ENCODE assay signal across 24 mouse cellular contexts in genomic region chr9:31894775-31895320, GRCm38 (mm10). TPM values are rescaled to one million over a fixed set of nuclear protein-coding genes. Genes with fewer than 3 reads are reported as not detected.
DNase-seq lines count a peak whose midpoint lies in the region; ATAC-seq and TF ChIP-seq lines count a peak whose summit lies in the region.
"Had no signal": no experiment of that assay in that cellular context is flagged by ENCODE, and none has a peak within 500 bp of the region (broad histone marks: within the 10 kb centered on the region; RNA-seq: fewer than 3 reads in every experiment).

No protein-coding gene starts in this region.

- no peak overlapping the region for H3K9ac ChIP-seq in hindbrain, embryonic 16.5 days (ENCODE audit: low read depth, low read length)
- no peak overlapping the region for H3K9ac ChIP-seq in midbrain, embryonic 13.5 days (replicated peaks)
- no peak overlapping the region for H3K9ac ChIP-seq in embryonic facial prominence, embryonic 15.5 days
- H3K9ac ChIP-seq: embryonic facial prominence, embryonic 13.5 days; forebrain, postnatal 0 days; heart, embryonic 13.5 days; hindbrain, embryonic 15.5 days; limb, embryonic 15.5 days; liver, embryonic 15.5 days; midbrain, embryonic 15.5 days had no signal

- no peak overlapping the region for H3K27ac ChIP-seq in hindbrain, embryonic 10.5 days
- no peak overlapping the region for H3K27ac ChIP-seq in hindbrain, embryonic 16.5 days (ENCODE audit: low read depth, low read length)
- H3K27ac ChIP-seq in midbrain, embryonic 13.5 days = no peak overlapping the region
- H3K27ac ChIP-seq in midbrain, embryonic 10.5 days (replicated peaks) = no peak overlapping the region
- H3K27ac ChIP-seq in embryonic facial prominence, embryonic 15.5 days (replicated peaks) = no peak overlapping the region
- H3K27ac ChIP-seq: embryonic facial prominence, embryonic 13.5 days; heart, embryonic 13.5 days; hindbrain, embryonic 15.5 days; limb, embryonic 15.5 days; liver, embryonic 15.5 days; midbrain, embryonic 15.5 days had no signal

- peaks cover 8% of the 10 kb centered on the region for H3K4me1 ChIP-seq in hindbrain, embryonic 10.5 days (replicated peaks)
- H3K4me1 ChIP-seq in hindbrain, embryonic 16.5 days (ENCODE audit: control insufficient read depth, insufficient read depth, low read depth, low read length) = no peaks in the 10 kb centered on the region
- H3K4me1 ChIP-seq in midbrain, embryonic 13.5 days (replicated peaks) = peaks cover 8% of the 10 kb centered on the region; the same call in 1 of the 2 replicates
- H3K4me1 ChIP-seq in midbrain, embryonic 10.5 days = peaks cover 7% of the 10 kb centered on the region
- H3K4me1 ChIP-seq in embryonic facial prominence, embryonic 15.5 days = peaks cover 3% of the 10 kb centered on the region; the same call in 1 of the 2 replicates
- H3K4me1 ChIP-seq: heart, embryonic 13.5 days; hindbrain, embryonic 15.5 days; limb, embryonic 15.5 days; liver, embryonic 15.5 days had no signal

- ATAC-seq in hindbrain, embryonic 16.5 days = no peak
- ATAC-seq in midbrain, embryonic 13.5 days = peak; percentile 66; the same call in 1 of the 2 replicates
- 0 out of 2 replicates have a peak, but pooled peaks have one; percentile 29 for ATAC-seq in embryonic facial prominence, embryonic 15.5 days (ENCODE audit: insufficient number of reproducible peaks, low FRiP score, low TSS enrichment, low read depth)
- ATAC-seq: forebrain, postnatal 0 days; midbrain, embryonic 15.5 days had no signal

- TF ChIP-seq CTCF in brain, embryonic 14.5 days (IDR thresholded peaks at IDR 0.05; ENCODE audit: borderline replicate concordance, extremely low read depth, insufficient read depth, insufficient read length) = no peak

- 49% methylated on average over 10 of the region's 10 CpGs for WGBS in hindbrain, embryonic 10.5 days
- 52% methylated on average over 10 of the region's 10 CpGs for WGBS in hindbrain, embryonic 16.5 days
- 25% methylated on average over 10 of the region's 10 CpGs for WGBS in midbrain, embryonic 13.5 days
- 46% methylated on average over 10 of the region's 10 CpGs for WGBS in midbrain, embryonic 10.5 days
- WGBS in embryonic facial prominence, embryonic 15.5 days = 36% methylated on average over 10 of the region's 10 CpGs

- no peaks in the 10 kb centered on the region for H3K36me3 ChIP-seq in hindbrain, embryonic 10.5 days
- H3K36me3 ChIP-seq in hindbrain, embryonic 16.5 days (ENCODE audit: control insufficient read depth, insufficient read depth, low read length) = no peaks in the 10 kb centered on the region
- H3K36me3 ChIP-seq in midbrain, embryonic 13.5 days = no peaks in the 10 kb centered on the region
- H3K36me3 ChIP-seq in midbrain, embryonic 10.5 days = no peaks in the 10 kb centered on the region
- no peaks in the 10 kb centered on the region for H3K36me3 ChIP-seq in embryonic facial prominence, embryonic 15.5 days
- H3K36me3 ChIP-seq: embryonic facial prominence, embryonic 13.5 days; heart, embryonic 13.5 days; hindbrain, embryonic 15.5 days; limb, embryonic 15.5 days; liver, embryonic 15.5 days; midbrain, embryonic 15.5 days had no signal

- H3K27me3 ChIP-seq in hindbrain, embryonic 10.5 days (ENCODE audit: insufficient read depth, poor library complexity, severe bottlenecking) = no peaks in the 10 kb centered on the region
- no peaks in the 10 kb centered on the region for H3K27me3 ChIP-seq in hindbrain, embryonic 16.5 days (replicated peaks; ENCODE audit: control insufficient read depth, insufficient read depth, low read length)
- no peaks in the 10 kb centered on the region for H3K27me3 ChIP-seq in midbrain, embryonic 13.5 days
- H3K27me3 ChIP-seq in midbrain, embryonic 10.5 days (ENCODE audit: low read depth, poor library complexity, severe bottlenecking) = peaks cover 7% of the 10 kb centered on the region; the same call in 1 of the 2 replicates
- no peaks in the 10 kb centered on the region for H3K27me3 ChIP-seq in embryonic facial prominence, embryonic 15.5 days
- H3K27me3 ChIP-seq: CH12.LX; heart, embryonic 13.5 days; hindbrain, embryonic 15.5 days; limb, embryonic 15.5 days; liver, embryonic 15.5 days; midbrain, embryonic 15.5 days had no signal

- DNase-seq in hindbrain, embryonic 10.5 days (ENCODE audit: low spot score) = peak; percentile 11
- DNase-seq in midbrain, embryonic 10.5 days (ENCODE audit: low spot score) = no peak
- DNase-seq in brain, embryonic 14.5 days (ENCODE audit: low read depth) = peak; percentile 18
- no peak for DNase-seq in adrenal gland, postnatal 36 days
- DNase-seq: adrenal gland, postnatal 25 days; cerebellum, adult 18-20 months; cerebellum, postnatal 36 days; forebrain, postnatal 0 days; kidney, adult 2 months; kidney, postnatal 10 days; lung, postnatal 4 days; right cerebral cortex, adult 18-20 months; thymus, postnatal 4 days had no signal

- no peaks in the 10 kb centered on the region for H3K9me3 ChIP-seq in hindbrain, embryonic 10.5 days
- H3K9me3 ChIP-seq in hindbrain, embryonic 16.5 days (ENCODE audit: control insufficient read depth, low read length) = no peaks in the 10 kb centered on the region
- no peaks in the 10 kb centered on the region for H3K9me3 ChIP-seq in midbrain, embryonic 13.5 days
- no peaks in the 10 kb centered on the region for H3K9me3 ChIP-seq in midbrain, embryonic 10.5 days (replicated peaks)
- no peaks in the 10 kb centered on the region for H3K9me3 ChIP-seq in embryonic facial prominence, embryonic 15.5 days (replicated peaks)
- H3K9me3 ChIP-seq: embryonic facial prominence, embryonic 13.5 days; heart, embryonic 13.5 days; hindbrain, embryonic 15.5 days; limb, embryonic 15.5 days; liver, embryonic 15.5 days; midbrain, embryonic 15.5 days had no signal

- no peak overlapping the region for H3K4me3 ChIP-seq in hindbrain, embryonic 10.5 days
- H3K4me3 ChIP-seq in hindbrain, embryonic 16.5 days (ENCODE audit: low read length) = no peak overlapping the region
- no peak overlapping the region for H3K4me3 ChIP-seq in midbrain, embryonic 13.5 days (replicated peaks)
- H3K4me3 ChIP-seq in midbrain, embryonic 10.5 days = no peak overlapping the region
- H3K4me3 ChIP-seq in embryonic facial prominence, embryonic 15.5 days (replicated peaks) = no peak overlapping the region
- H3K4me3 ChIP-seq: embryonic facial prominence, embryonic 13.5 days; heart, embryonic 13.5 days; hindbrain, embryonic 15.5 days; limb, embryonic 15.5 days; liver, embryonic 15.5 days; midbrain, embryonic 15.5 days had no signal

- TF ChIP-seq POLR2A in brain, embryonic 14.5 days (IDR thresholded peaks at IDR 0.05; ENCODE audit: borderline replicate concordance, extremely low read depth, insufficient read depth, insufficient read length, poor library complexity, severe bottlenecking) = no peak

- no peak overlapping the region for H3K4me2 ChIP-seq in hindbrain, embryonic 16.5 days (ENCODE audit: low read length)
- no peak overlapping the region for H3K4me2 ChIP-seq in midbrain, embryonic 13.5 days (replicated peaks)
- H3K4me2 ChIP-seq in embryonic facial prominence, embryonic 15.5 days (replicated peaks) = no peak overlapping the region
- H3K4me2 ChIP-seq: embryonic facial prominence, embryonic 13.5 days; heart, embryonic 13.5 days; hindbrain, embryonic 15.5 days; limb, embryonic 15.5 days; liver, embryonic 15.5 days; midbrain, embryonic 15.5 days had no signal

RNA-seq across cellular contexts. Expression of gene Barx2, which starts 18.4 kb away (rescaled TPM):
- 0.07 and 0.12 TPM in 2 replicates for polyA plus RNA-seq in hindbrain, embryonic 10.5 days (2016; fragmentation: Nextera tagmentation; extraction: Ambion mirVana)
- polyA plus RNA-seq in hindbrain, embryonic 16.5 days (2015; fragmentation: Nextera tagmentation; extraction: Ambion mirVana) = 0.45 and 0.51 TPM in 2 replicates
- 0.13 TPM in 1 of 2 replicates, not detected in the other for polyA plus RNA-seq in midbrain, embryonic 13.5 days (2015; fragmentation: Nextera tagmentation; extraction: Ambion mirVana)
- 0.07 TPM in 1 of 2 replicates, not detected in the other for polyA plus RNA-seq in midbrain, embryonic 10.5 days (2016; fragmentation: Nextera tagmentation; extraction: Ambion mirVana)
- polyA plus RNA-seq in brain, embryonic 14.5 days (2012; rRNA removed) = 0.42 and 0.55 TPM in 2 replicates
- 5.6 and 8.3 TPM in 2 replicates for polyA plus RNA-seq in embryonic facial prominence, embryonic 15.5 days (2015; fragmentation: Nextera tagmentation; extraction: Ambion mirVana)
- total RNA-seq in adrenal gland, postnatal 36 days (2021) = not detected
- total RNA-seq: adrenal gland, postnatal 25 days; CH12.LX; MEL had no signal
- polyA plus RNA-seq: liver, embryonic 15.5 days had no signal

Comparison
In these comparisons a context has a peak if more than half of its experiments do, and no peak if none do; other contexts are left out.
1. DNase-seq: peak in hindbrain, embryonic 10.5 days (single experiment) and brain, embryonic 14.5 days (single experiment); none in midbrain, embryonic 10.5 days (single experiment) and adrenal gland, postnatal 36 days (0 of 2).